Mouse (Mus musculus) neural tube, embryonic 12.5 days (tissue): ENCODE results near the gene Msrb1. TPM values are rescaled to one million over a fixed set of nuclear protein-coding genes. Genes with fewer than 3 reads are reported as not detected.
"Not testable (repeated sequence)": the region's sequence is repeated elsewhere in the genome, so short reads cannot be mapped to it uniquely, and the experiment has no call there.

Source experiments
- ATAC-seq: fragments of 200-750 bp; cut with Nextera tagmentation; 2 replicates; pipeline ENCODE4 v1.8.0; 2017; ENCODE audit warnings: low read depth, mild to moderate bottlenecking, moderate TSS enrichment, moderate library complexity; ENCODE audit not compliant: low FRiP score
- H3K27ac ChIP-seq: fragments of 300-500 bp; sonication (generic); 2 replicates; pipeline ENCODE4 v1.5.1; 2016
- H3K27me3 ChIP-seq: fragments of 300-500 bp; sonication (generic); replicated peaks from 2 replicates; pipeline ENCODE4 v1.6.1; 2016; ENCODE audit warnings: mild to moderate bottlenecking
- H3K36me3 ChIP-seq: fragments of 300-500 bp; sonication (generic); 2 replicates; pipeline ENCODE4 v1.6.1; 2016; ENCODE audit warnings: mild to moderate bottlenecking
- H3K4me1 ChIP-seq: fragments of 300-500 bp; sonication (generic); 2 replicates; pipeline ENCODE4 v1.6.1; 2016
- H3K4me2 ChIP-seq: fragments of 300-500 bp; sonication (generic); replicated peaks from 2 replicates; pipeline ENCODE4 v1.6.1; 2016; ENCODE audit warnings: mild to moderate bottlenecking
- H3K4me3 ChIP-seq: fragments of 300-500 bp; sonication (generic); 2 replicates; pipeline ENCODE4 v1.5.1; 2016
- H3K9ac ChIP-seq: fragments of 300-500 bp; sonication (generic); 2 replicates; pipeline ENCODE4 v1.6.1; 2016; ENCODE audit warnings: mild to moderate bottlenecking
- H3K9me3 ChIP-seq: fragments of 300-500 bp; sonication (generic); 2 replicates; pipeline ENCODE4 v1.6.1; 2016; ENCODE audit warnings: mild to moderate bottlenecking
- WGBS: fragments of 180-500 bp; shearing (Covaris S2); methylation state at CpG from one replicate; pipeline ENCODE4 v1.1.7; 2016; 5-methylcytosine and 5-hydroxymethylcytosine counted together
- polyA plus RNA-seq: library from polyadenylated mRNA; unstranded; fragments of >200 nt; fragmentation: Nextera tagmentation; extraction: Ambion mirVana; gene quantifications from 2 replicates; pipeline ENCODE4 v1.2.1, GENCODE M21; 2016

Gene Msrb1
- polyA plus RNA-seq, 1 experiment from 2014 or later: 24.8 TPM

- H3K9ac ChIP-seq: no peak overlapping the region
- no peak overlapping the region for H3K4me3 ChIP-seq
- H3K27ac ChIP-seq: no peak overlapping the region
- H3K9me3 ChIP-seq: no peaks in the 10 kb centered on the region
- 89% methylated on average over 3 of the region's 3 CpGs for WGBS
- peak overlapping the region; percentile 68; the same call in 1 of the 2 replicates for H3K4me2 ChIP-seq
- no peak for ATAC-seq
- no peaks in the 10 kb centered on the region for H3K27me3 ChIP-seq
- peaks cover 37% of the 10 kb centered on the region for H3K36me3 ChIP-seq
- peaks cover 20% of the 10 kb centered on the region for H3K4me1 ChIP-seq
These were observed 30.6 kb upstream of the Msrb1 start for GRCm38 (mm10) chr17:24705821-24706220.

- ATAC-seq: peak; percentile 81
- WGBS: 4% methylated on average over 32 of the region's 32 CpGs
- no peak within 1 kb of the TSS for H3K27ac ChIP-seq
These were observed 29.3 kb upstream of the Msrb1 start, which contains the start of gene Tbl3 for GRCm38 (mm10) chr17:24706982-24707800. Gene Tbl3 (minus strand): TSS chr17:24707660.

GRCm38 (mm10) chr17:24707801-24708425, 28.5 kb upstream of the Msrb1 start:
- 7% methylated on average over 24 of the region's 24 CpGs for WGBS
- peaks cover 20% of the 10 kb centered on the region for H3K4me1 ChIP-seq
- H3K27me3 ChIP-seq: no peaks in the 10 kb centered on the region
- no peaks in the 10 kb centered on the region for H3K9me3 ChIP-seq
- peak; percentile 51; the same call in 1 of the 2 replicates for ATAC-seq
- peaks cover 17% of the 10 kb centered on the region for H3K36me3 ChIP-seq
- peak overlapping the region; percentile 72 for H3K9ac ChIP-seq
- H3K4me2 ChIP-seq: peak overlapping the region; percentile 68
- no peak overlapping the region for H3K27ac ChIP-seq
- peak overlapping the region; percentile 80 for H3K4me3 ChIP-seq

More at GRCm38 (mm10) chr17:24706982-24707800, 29.3 kb upstream of the Msrb1 start, which contains the start of gene Tbl3:
- H3K4me1 ChIP-seq: peaks cover 20% of the 10 kb centered on the region
- H3K36me3 ChIP-seq: peaks cover 24% of the 10 kb centered on the region
- peak within 1 kb of the TSS; percentile 80 for H3K4me3 ChIP-seq
- H3K9ac ChIP-seq: peak within 1 kb of the TSS; percentile 72
- H3K9me3 ChIP-seq: no peaks in the 10 kb centered on the region
- peak within 1 kb of the TSS; percentile 68 for H3K4me2 ChIP-seq
- H3K27me3 ChIP-seq: no peaks in the 10 kb centered on the region

GRCm38 (mm10) chr17:24708646-24709045, 27.8 kb upstream of the Msrb1 start:
- Histone ChIP-seq H3K27ac (no peak overlapping the region), H3K4me3 (no peak overlapping the region), H3K9ac (no peak overlapping the region), H3K4me1 (peaks cover 20% of the 10 kb centered on the region), H3K27me3 (no peaks in the 10 kb centered on the region), H3K36me3 (peaks cover 15% of the 10 kb centered on the region), H3K4me2 (peak overlapping the region; percentile 68; the same call in 1 of the 2 replicates), H3K9me3 (no peaks in the 10 kb centered on the region)
- ATAC-seq: no peak
- 37% methylated on average over 2 of the region's 2 CpGs for WGBS

GRCm38 (mm10) chr17:24715556-24715955, 20.9 kb upstream of the Msrb1 start:
- no peaks in the 10 kb centered on the region for H3K27me3 ChIP-seq
- H3K27ac ChIP-seq: no peak overlapping the region
- H3K4me2 ChIP-seq: no peak overlapping the region

GRCm38 (mm10) chr17:24716166-24716682, 20.2 kb upstream of the Msrb1 start:
- Histone ChIP-seq H3K4me1 (peaks cover 8% of the 10 kb centered on the region), H3K27ac (no peak overlapping the region), H3K4me3 (no peak overlapping the region), H3K4me2 (no peak overlapping the region), H3K27me3 (no peaks in the 10 kb centered on the region), H3K36me3 (peaks cover 22% of the 10 kb centered on the region), H3K9ac (no peak overlapping the region), H3K9me3 (no peaks in the 10 kb centered on the region)
- 96% methylated on average over 15 of the region's 15 CpGs for WGBS
- no peak for ATAC-seq

More at GRCm38 (mm10) chr17:24715556-24715955, 20.9 kb upstream of the Msrb1 start:
- H3K36me3 ChIP-seq: peaks cover 20% of the 10 kb centered on the region
- H3K4me1 ChIP-seq: peaks cover 6% of the 10 kb centered on the region; the same call in 1 of the 2 replicates
- H3K4me3 ChIP-seq: no peak overlapping the region
- H3K9me3 ChIP-seq: no peaks in the 10 kb centered on the region
- ATAC-seq: no peak
- 60% methylated on average over 6 of the region's 6 CpGs for WGBS
- H3K9ac ChIP-seq: no peak overlapping the region

GRCm38 (mm10) chr17:24717943-24718342, 18.5 kb upstream of the Msrb1 start, which contains the start of the genes Rnf151 and Rps2:
Gene Rnf151 (minus strand): TSS chr17:24718063.
Gene Rps2 (plus strand): TSS chr17:24718116.
- Histone ChIP-seq H3K36me3 (peaks cover 36% of the 10 kb centered on the region), H3K9ac (0 out of 2 replicates have a peak within 1 kb of the TSS, but pooled peaks have one; percentile 83), H3K4me1 (peaks cover 24% of the 10 kb centered on the region), H3K27ac (no peak within 1 kb of the TSS), H3K4me3 (peak within 1 kb of the TSS; percentile 80), H3K9me3 (no peaks in the 10 kb centered on the region), H3K4me2 (peak within 1 kb of the TSS; percentile 94), H3K27me3 (no peaks in the 10 kb centered on the region)
- 93% methylated on average over 4 of the region's 4 CpGs for WGBS
- ATAC-seq: no peak

- H3K27ac ChIP-seq, ATAC-seq, H3K27me3 ChIP-seq, H3K9me3 ChIP-seq: not testable (repeated sequence)
- Histone ChIP-seq H3K4me3 (peak overlapping the region; percentile 80), H3K4me2 (peak overlapping the region; percentile 94), H3K4me1 (peaks cover 33% of the 10 kb centered on the region), H3K9ac (peak overlapping the region; percentile 83), H3K36me3 (peaks cover 36% of the 10 kb centered on the region)
- WGBS: 60% methylated on average over 5 of the region's 5 CpGs
These were observed 17.5 kb upstream of the Msrb1 start for GRCm38 (mm10) chr17:24718938-24719337.

- under 1% methylated on average over 61 of the region's 61 CpGs for WGBS
- ATAC-seq: peak; percentile 97
- H3K4me1 ChIP-seq: peaks cover 35% of the 10 kb centered on the region
- peak overlapping the region; percentile 83 for H3K9ac ChIP-seq
- H3K9me3 ChIP-seq: no peaks in the 10 kb centered on the region
- H3K27me3 ChIP-seq: no peaks in the 10 kb centered on the region
- peak overlapping the region; percentile 57; the same call in 1 of the 2 replicates for H3K27ac ChIP-seq
- H3K4me2 ChIP-seq: peak overlapping the region; percentile 94
- peak overlapping the region; percentile 80 for H3K4me3 ChIP-seq
- H3K36me3 ChIP-seq: peaks cover 36% of the 10 kb centered on the region
These were observed 16.8 kb upstream of the Msrb1 start for GRCm38 (mm10) chr17:24719494-24720222.

- Histone ChIP-seq H3K4me1 (peaks cover 35% of the 10 kb centered on the region), H3K4me2 (peak overlapping the region; percentile 94), H3K9ac (peak overlapping the region; percentile 83), H3K36me3 (peaks cover 36% of the 10 kb centered on the region), H3K4me3 (peak overlapping the region; percentile 80)
- H3K27ac ChIP-seq, ATAC-seq, H3K27me3 ChIP-seq, H3K9me3 ChIP-seq: not testable (repeated sequence)
- WGBS: 2% methylated on average over 11 of the region's 11 CpGs
These were observed 15.8 kb upstream of the Msrb1 start for GRCm38 (mm10) chr17:24720616-24721015.

GRCm38 (mm10) chr17:24721383-24721955, 15.0 kb upstream of the Msrb1 start:
- not testable (repeated sequence) for ATAC-seq, H3K27me3 ChIP-seq, H3K9me3 ChIP-seq, H3K27ac ChIP-seq
- H3K4me3 ChIP-seq: peak overlapping the region; percentile 26
- peaks cover 29% of the 10 kb centered on the region for H3K36me3 ChIP-seq
- WGBS: 76% methylated on average over 7 of the region's 7 CpGs
- H3K9ac ChIP-seq: peak overlapping the region; percentile 56
- H3K4me1 ChIP-seq: peaks cover 35% of the 10 kb centered on the region
- peak overlapping the region; percentile 94 for H3K4me2 ChIP-seq
